Mouse (Mus musculus): Measurements from ENCODE around the gene Hapln1.

Hapln1 gene

GRCm38 (mm10) chr13:89597354-89597753 is 57.8 kb downstream of the Hapln1 start:
- in situ Hi-C loops (cut with MboI; ENCODE audit: low sequenced_read_pairs), result no loop called here

DNA sequence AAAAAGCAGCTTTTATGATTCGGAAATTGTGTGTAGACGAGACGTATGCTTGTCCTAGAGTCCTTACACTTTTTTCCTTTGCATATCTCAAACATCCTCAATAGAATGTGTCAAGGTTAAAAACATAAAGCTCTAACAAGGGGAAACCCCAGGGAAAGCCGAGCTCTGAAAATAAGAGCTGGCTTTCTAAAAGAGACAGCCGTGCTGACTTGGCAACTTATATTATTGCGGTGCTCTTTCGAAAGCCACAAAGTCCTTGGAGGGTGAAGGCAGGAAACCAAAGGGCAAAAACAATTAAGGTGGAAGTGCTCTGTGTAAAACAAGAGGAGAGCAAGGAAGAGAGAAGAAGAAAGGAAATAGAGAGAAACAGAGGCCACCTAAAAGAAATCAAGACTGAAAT is 60.9 kb downstream of the Hapln1 start:
- in situ Hi-C loops (cut with MboI; ENCODE audit: low sequenced_read_pairs), result no loop called here

DNA sequence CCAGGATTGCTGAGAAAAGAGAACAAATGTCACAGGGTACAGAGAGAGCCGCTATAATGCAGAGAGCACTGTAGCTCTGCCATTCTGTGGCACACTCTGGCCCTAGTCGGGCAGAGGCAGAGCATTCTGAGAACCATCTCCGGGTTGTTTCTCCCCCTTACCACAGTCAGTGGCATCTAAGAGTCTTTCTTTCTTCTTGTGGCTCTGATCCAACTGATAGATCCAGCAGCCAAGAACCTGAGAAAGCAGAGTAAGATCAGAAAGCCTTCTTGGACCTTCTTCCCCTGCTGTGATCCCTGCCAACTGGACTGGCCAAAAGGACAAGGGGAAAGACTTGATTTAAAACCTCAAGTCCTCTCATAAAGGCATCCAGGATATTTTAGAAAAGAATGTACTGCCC is 63.7 kb downstream of the Hapln1 start:
- in situ Hi-C loops (cut with MboI; ENCODE audit: low sequenced_read_pairs), result no loop called here

DNA sequence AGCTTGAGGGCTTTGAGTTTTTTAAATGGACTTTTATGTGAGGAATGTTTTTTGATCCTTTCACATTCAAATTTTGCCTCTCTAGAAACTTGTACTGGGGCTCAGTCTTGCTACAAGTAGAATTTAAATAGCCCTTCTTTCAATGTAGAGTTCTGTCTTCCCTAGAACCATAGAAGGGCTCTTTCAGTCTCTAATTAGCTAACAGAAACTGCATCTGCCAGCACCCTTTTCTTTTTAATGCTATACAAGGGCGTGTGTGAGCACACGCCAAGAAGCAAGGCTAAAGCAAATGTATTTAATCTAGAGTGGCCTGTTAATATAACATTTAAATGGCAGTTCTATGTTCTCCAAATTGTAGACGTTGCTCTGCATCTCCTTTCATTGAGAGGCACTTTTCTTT is 67.8 kb downstream of the Hapln1 start:
- in situ Hi-C loops (cut with MboI; ENCODE audit: low sequenced_read_pairs), result no loop called here

- in situ Hi-C loops (cut with MboI; ENCODE audit: low sequenced_read_pairs), result no loop called here
Measured at GRCm38 (mm10) chr13:89619064-89619463, 79.5 kb downstream of the Hapln1 start.

GRCm38 (mm10) chr13:89634137-89634683 is 94.6 kb downstream of the Hapln1 start:
- in situ Hi-C loops (cut with MboI; ENCODE audit: low sequenced_read_pairs), result no loop called here

GRCm38 (mm10) chr13:89637012-89637411 is 97.4 kb downstream of the Hapln1 start:
- in situ Hi-C loops (cut with MboI; ENCODE audit: low sequenced_read_pairs), result no loop called here

GRCm38 (mm10) chr13:89645589-89645988 is 106.0 kb downstream of the Hapln1 start:
- in situ Hi-C loops (cut with MboI; ENCODE audit: low sequenced_read_pairs), result no loop called here

GRCm38 (mm10) chr13:89652773-89653172 is 113.2 kb downstream of the Hapln1 start:
- in situ Hi-C loops (cut with MboI; ENCODE audit: low sequenced_read_pairs), result no loop called here

- in situ Hi-C loops (cut with MboI; ENCODE audit: low sequenced_read_pairs), result no loop called here
Measured at GRCm38 (mm10) chr13:89653279-89653678, 113.7 kb downstream of the Hapln1 start.

DNA sequence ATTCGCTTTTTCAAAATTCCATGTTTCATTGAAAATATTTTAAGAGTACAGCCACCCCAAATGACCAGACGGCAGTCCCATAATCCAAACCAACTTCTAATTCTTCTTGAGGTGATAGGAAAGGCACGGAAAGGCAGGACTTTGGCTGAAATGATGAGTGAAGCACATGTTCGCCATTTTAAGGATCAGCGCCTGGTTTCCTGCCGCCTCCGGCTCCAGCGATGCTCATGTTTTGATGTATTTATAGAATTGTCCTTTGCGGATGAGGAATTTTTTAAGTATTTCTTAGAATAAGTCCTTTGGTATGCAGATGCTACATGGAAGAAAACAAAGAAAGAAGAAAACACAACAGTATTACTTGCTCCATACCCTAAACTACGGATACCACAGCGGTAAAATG is 117.5 kb downstream of the Hapln1 start:
- in situ Hi-C loops (cut with MboI; ENCODE audit: low sequenced_read_pairs), result no loop called here

Data from CH12F3 (cell line).